Mouse (Mus musculus) lung, embryonic 14.5 days (tissue): ENCODE results near the gene Ccnc. TPM values are rescaled to one million over a fixed set of nuclear protein-coding genes. Genes with fewer than 3 reads are reported as not detected.

Experiments used
- ATAC-seq: fragments of 200-750 bp; cut with Nextera tagmentation; 2 replicates; pipeline ENCODE4 v1.8.0; 2017; ENCODE audit warnings: mild to moderate bottlenecking, moderate TSS enrichment, moderate library complexity; ENCODE audit not compliant: insufficient read depth
- DNase-seq: peaks from one replicate; pipeline ENCODE4 v3.0.0-alpha.2; 2015
- H3K27ac ChIP-seq: fragments of 300-500 bp; sonication (generic); 2 replicates; pipeline ENCODE4 v1.5.1; 2014; ENCODE audit warnings: low read depth, mild to moderate bottlenecking, moderate library complexity
- H3K27me3 ChIP-seq: fragments of 300-500 bp; sonication (generic); 2 replicates; pipeline ENCODE4 v1.6.1; 2014; ENCODE audit warnings: low read length, control low read depth; ENCODE audit not compliant: insufficient read depth
- H3K36me3 ChIP-seq: fragments of 300-500 bp; sonication (generic); 2 replicates; pipeline ENCODE4 v1.6.1; 2014; ENCODE audit warnings: control low read depth; ENCODE audit not compliant: insufficient read depth
- H3K4me1 ChIP-seq: fragments of 300-500 bp; sonication (generic); 2 replicates; pipeline ENCODE4 v1.6.1; 2014; ENCODE audit warnings: antibody characterized with exemption, control low read depth; ENCODE audit not compliant: insufficient read depth
- H3K4me2 ChIP-seq: fragments of 300-500 bp; sonication (generic); 2 replicates; pipeline ENCODE4 v1.6.1; 2014; ENCODE audit warnings: mild to moderate bottlenecking
- H3K4me3 ChIP-seq: fragments of 300-500 bp; sonication (generic); 2 replicates; pipeline ENCODE4 v1.5.1; 2014; ENCODE audit warnings: low read depth, low read length
- H3K9ac ChIP-seq: fragments of 300-500 bp; sonication (generic); 2 replicates; pipeline ENCODE4 v1.6.1; 2014
- H3K9me3 ChIP-seq: fragments of 300-500 bp; sonication (generic); 2 replicates; pipeline ENCODE4 v1.6.1; 2016; ENCODE audit warnings: low read depth, low read length, control low read depth
- CTCF ChIP-seq: IDR thresholded peaks from 2 replicates; pipeline ENCODE4 v1.5.1; 2016; ENCODE audit warnings: antibody characterized with exemption, low read depth
- WGBS: fragments of 180-500 bp; shearing (Covaris S2); extraction: QIAGEN DNeasy Blood & Tissue Kit; methylation state at CpG from one replicate; pipeline ENCODE4 v1.1.7; 2014; 5-methylcytosine and 5-hydroxymethylcytosine counted together
- polyA plus RNA-seq: library from polyadenylated mRNA; unstranded; fragments of >200 nt; fragmentation: Nextera tagmentation; extraction: Ambion mirVana; gene quantifications from 2 replicates; pipeline ENCODE4 v1.2.1, GENCODE M21; 2014

The Ccnc gene
- polyA plus RNA-seq, 1 experiment from 2014 or later: 51.1 TPM

- H3K36me3 ChIP-seq: peaks cover 39% of the 10 kb centered on the region
- ATAC-seq (no peak), DNase-seq (no peak)
- H3K4me1 ChIP-seq: no peaks in the 10 kb centered on the region
- H3K27ac ChIP-seq: no peak overlapping the region
- no peaks in the 10 kb centered on the region for H3K27me3 ChIP-seq
- TF ChIP-seq CTCF: no peak
- H3K4me2 ChIP-seq: no peak overlapping the region
- no peak overlapping the region for H3K9ac ChIP-seq
- H3K9me3 ChIP-seq: no peaks in the 10 kb centered on the region
- no peak overlapping the region for H3K4me3 ChIP-seq
- WGBS: 91% methylated on average over 6 of the region's 6 CpGs
These were observed 61.4 kb downstream of the Ccnc start for GRCm38 (mm10) chr4:21788903-21789302.

- WGBS: 76% methylated on average over 4 of the region's 4 CpGs
- Histone ChIP-seq H3K4me3 (no peak overlapping the region), H3K9ac (no peak overlapping the region), H3K27me3 (no peaks in the 10 kb centered on the region), H3K9me3 (no peaks in the 10 kb centered on the region), H3K4me1 (no peaks in the 10 kb centered on the region), H3K4me2 (no peak overlapping the region), H3K36me3 (peaks cover 30% of the 10 kb centered on the region), H3K27ac (no peak overlapping the region)
- ATAC-seq (no peak), DNase-seq (no peak)
- TF ChIP-seq CTCF: no peak
These were observed 62.3 kb downstream of the Ccnc start for GRCm38 (mm10) chr4:21789836-21790235.

- no peak overlapping the region for H3K4me2 ChIP-seq
- H3K4me3 ChIP-seq: no peak overlapping the region
- H3K9ac ChIP-seq: no peak overlapping the region
- DNase-seq: no peak
- TF ChIP-seq CTCF: no peak
- H3K27ac ChIP-seq: no peak overlapping the region
- ATAC-seq: no peak
- no peaks in the 10 kb centered on the region for H3K9me3 ChIP-seq
- H3K27me3 ChIP-seq: no peaks in the 10 kb centered on the region
- 26% methylated on average over 3 of the region's 3 CpGs for WGBS
- no peaks in the 10 kb centered on the region for H3K4me1 ChIP-seq
- H3K36me3 ChIP-seq: peaks cover 22% of the 10 kb centered on the region
These were observed 66.1 kb downstream of the Ccnc start for GRCm38 (mm10) chr4:21793631-21794030.

- H3K4me2 ChIP-seq: no peak overlapping the region
- no peak overlapping the region for H3K27ac ChIP-seq
- no peaks in the 10 kb centered on the region for H3K27me3 ChIP-seq
- TF ChIP-seq CTCF: no peak
- DNase-seq (no peak), ATAC-seq (no peak)
- peaks cover 52% of the 10 kb centered on the region for H3K36me3 ChIP-seq
- no peaks in the 10 kb centered on the region for H3K9me3 ChIP-seq
- no peaks in the 10 kb centered on the region for H3K4me1 ChIP-seq
- WGBS: 89% methylated on average over 1 of the region's 1 CpGs
- H3K9ac ChIP-seq: no peak overlapping the region
- no peak overlapping the region for H3K4me3 ChIP-seq
These were observed 73.5 kb downstream of the Ccnc start for GRCm38 (mm10) chr4:21801013-21801412.

- Histone ChIP-seq H3K9ac (no peak overlapping the region), H3K27ac (no peak overlapping the region), H3K4me1 (no peaks in the 10 kb centered on the region), H3K36me3 (peaks cover 56% of the 10 kb centered on the region), H3K9me3 (no peaks in the 10 kb centered on the region), H3K27me3 (no peaks in the 10 kb centered on the region), H3K4me3 (no peak overlapping the region), H3K4me2 (no peak overlapping the region)
- TF ChIP-seq CTCF: no peak
- no peak for DNase-seq
- 87% methylated on average over 2 of the region's 2 CpGs for WGBS
- ATAC-seq: no peak
These were observed 74.1 kb downstream of the Ccnc start for GRCm38 (mm10) chr4:21801620-21802019.

- Histone ChIP-seq H3K27me3 (no peaks in the 10 kb centered on the region), H3K27ac (no peak overlapping the region), H3K4me1 (no peaks in the 10 kb centered on the region), H3K4me2 (no peak overlapping the region), H3K9me3 (no peaks in the 10 kb centered on the region), H3K4me3 (no peak overlapping the region), H3K36me3 (peaks cover 47% of the 10 kb centered on the region), H3K9ac (no peak overlapping the region)
- TF ChIP-seq CTCF: no peak
- no peak for ATAC-seq
- DNase-seq: no peak
- 77% methylated on average over 5 of the region's 5 CpGs for WGBS
These were observed 79.7 kb downstream of the Ccnc start for GRCm38 (mm10) chr4:21807204-21807603.

Other genes starting within 250 kb of the Ccnc start
- not detected in 2 replicates for gene Prdm13, start 41.7 kb upstream of the Ccnc start, polyA plus RNA-seq
- 12.8 and 15.4 TPM in 2 replicates for gene Usp45, start 39.5 kb downstream of the Ccnc start, polyA plus RNA-seq
- gene Tstd3, start 39.5 kb downstream of the Ccnc start, polyA plus RNA-seq: 11.3 and 11.4 TPM in 2 replicates
- 131 and 139 TPM in 2 replicates for gene Pnisr, start 119.9 kb downstream of the Ccnc start, polyA plus RNA-seq
- gene Coq3, start 152.0 kb downstream of the Ccnc start, polyA plus RNA-seq: 14.3 and 17.0 TPM in 2 replicates
- gene Faxc, start 203.6 kb downstream of the Ccnc start, polyA plus RNA-seq: 8.0 TPM in 2 replicates